Mouse (Mus musculus) forebrain, embryonic 14.5 days (tissue): ENCODE results near the gene Ncapg2. TPM values are rescaled to one million over a fixed set of nuclear protein-coding genes. Genes with fewer than 3 reads are reported as not detected.

Source experiments
- ATAC-seq: fragments of 200-750 bp; cut with Nextera tagmentation; 2 replicates; pipeline ENCODE4 v1.8.0; 2017; ENCODE audit warnings: mild to moderate bottlenecking, moderate library complexity
- DNase-seq: peaks from one replicate; pipeline ENCODE4 v3.0.0-alpha.2; 2015; ENCODE audit warnings: low spot score
- H3K27ac ChIP-seq: fragments of 300-500 bp; sonication (generic); 2 replicates; pipeline ENCODE4 v1.5.1; 2014; ENCODE audit warnings: low read depth, mild to moderate bottlenecking, control low read depth, low read length, moderate library complexity
- H3K27me3 ChIP-seq: fragments of 300-500 bp; sonication (generic); replicated peaks from 2 replicates; pipeline ENCODE4 v1.6.1; 2014; ENCODE audit warnings: low read length, control low read depth, mixed read lengths; ENCODE audit not compliant: control insufficient read depth, insufficient read depth
- H3K36me3 ChIP-seq: fragments of 300-500 bp; sonication (generic); 2 replicates; pipeline ENCODE4 v1.6.1; 2014; ENCODE audit warnings: low read length, control low read depth; ENCODE audit not compliant: control insufficient read depth, insufficient read depth
- H3K4me1 ChIP-seq: fragments of 300-500 bp; sonication (generic); 2 replicates; pipeline ENCODE4 v1.6.1; 2014; ENCODE audit warnings: antibody characterized with exemption, low read length, control low read depth; ENCODE audit not compliant: control insufficient read depth, insufficient read depth
- H3K4me2 ChIP-seq: fragments of 300-500 bp; sonication (generic); 2 replicates; pipeline ENCODE4 v1.6.1; 2014; ENCODE audit warnings: mild to moderate bottlenecking, control low read depth, low read length
- H3K4me3 ChIP-seq: fragments of 300-500 bp; sonication (generic); 2 replicates; pipeline ENCODE4 v1.5.1; 2014; ENCODE audit warnings: low read depth, low read length, control low read depth
- H3K9ac ChIP-seq: fragments of 300-500 bp; sonication (generic); 2 replicates; pipeline ENCODE4 v1.6.1; 2014; ENCODE audit warnings: mild to moderate bottlenecking, low read length, control low read depth, moderate library complexity
- H3K9me3 ChIP-seq: fragments of 300-500 bp; sonication (generic); replicated peaks from 2 replicates; pipeline ENCODE4 v1.6.1; 2016; ENCODE audit warnings: low read length, control low read depth, mixed read lengths; ENCODE audit not compliant: control insufficient read depth
- WGBS: fragments of 180-500 bp; shearing (Covaris S2); extraction: QIAGEN DNeasy Blood & Tissue Kit; methylation state at CpG from one replicate; pipeline ENCODE4 v1.1.7; 2014; 5-methylcytosine and 5-hydroxymethylcytosine counted together
- polyA plus RNA-seq: library from polyadenylated mRNA; unstranded; fragments of >200 nt; fragmentation: Nextera tagmentation; extraction: Ambion mirVana; gene quantifications from 2 replicates; pipeline ENCODE4 v1.2.1, GENCODE M21; 2014

The Ncapg2 gene
- polyA plus RNA-seq, 1 experiment from 2014 or later: 19.7 TPM

- H3K27ac ChIP-seq: no peak overlapping the region
- H3K4me3 ChIP-seq: no peak overlapping the region
- no peaks in the 10 kb centered on the region for H3K27me3 ChIP-seq
- DNase-seq (no peak), ATAC-seq (no peak)
- H3K9ac ChIP-seq: no peak overlapping the region
- no peaks in the 10 kb centered on the region for H3K4me1 ChIP-seq
- H3K9me3 ChIP-seq: no peaks in the 10 kb centered on the region
- no peaks in the 10 kb centered on the region for H3K36me3 ChIP-seq
- no peak overlapping the region for H3K4me2 ChIP-seq
- WGBS: 79% methylated on average over 2 of the region's 2 CpGs
These were observed 10.9 kb upstream of the Ncapg2 start for GRCm38 (mm10) chr12:116394327-116394726.

- H3K4me1 ChIP-seq: no peaks in the 10 kb centered on the region
- H3K4me3 ChIP-seq: no peak overlapping the region
- H3K9ac ChIP-seq: no peak overlapping the region
- no peaks in the 10 kb centered on the region for H3K9me3 ChIP-seq
- H3K4me2 ChIP-seq: no peak overlapping the region
- H3K36me3 ChIP-seq: no peaks in the 10 kb centered on the region
- H3K27ac ChIP-seq: no peak overlapping the region
- WGBS: 84% methylated on average over 2 of the region's 2 CpGs
- ATAC-seq: no peak
- no peak for DNase-seq
- no peaks in the 10 kb centered on the region for H3K27me3 ChIP-seq
These were observed 9.9 kb upstream of the Ncapg2 start for GRCm38 (mm10) chr12:116395312-116395711.

GRCm38 (mm10) chr12:116396072-116396695, 9.0 kb upstream of the Ncapg2 start:
- H3K27me3 ChIP-seq: no peaks in the 10 kb centered on the region
- H3K4me3 ChIP-seq: no peak overlapping the region
- DNase-seq (peak; percentile 8), ATAC-seq (no peak)
- H3K4me1 ChIP-seq: no peaks in the 10 kb centered on the region
- H3K27ac ChIP-seq: no peak overlapping the region
- no peaks in the 10 kb centered on the region for H3K36me3 ChIP-seq
- no peak overlapping the region for H3K4me2 ChIP-seq
- WGBS: 50% methylated on average over 2 of the region's 2 CpGs
- H3K9me3 ChIP-seq: no peaks in the 10 kb centered on the region
- no peak overlapping the region for H3K9ac ChIP-seq

- Histone ChIP-seq H3K27me3 (no peaks in the 10 kb centered on the region), H3K9ac (peak overlapping the region; percentile 54; the same call in 1 of the 2 replicates), H3K36me3 (no peaks in the 10 kb centered on the region; the same call in 1 of the 2 replicates), H3K27ac (0 out of 2 replicates have a peak overlapping the region, but pooled peaks have one; percentile 24), H3K4me3 (0 out of 2 replicates have a peak overlapping the region, but pooled peaks have one; percentile 69), H3K4me2 (peak overlapping the region; percentile 84), H3K4me1 (0 out of 2 replicates have a peak, but pooled peaks cover 2% of the 10 kb centered on the region), H3K9me3 (peaks cover 13% of the 10 kb centered on the region)
- ATAC-seq: no peak
- whole genome bisulfite sequencing: 98% methylated on average over 18 of the region's 18 CpGs
- no peak for DNase-seq
These were observed 1.1 kb upstream of the Ncapg2 start for GRCm38 (mm10) chr12:116404012-116404679.

- no peak overlapping the region for H3K27ac ChIP-seq
- no peaks in the 10 kb centered on the region for H3K27me3 ChIP-seq
- peaks cover 13% of the 10 kb centered on the region for H3K9me3 ChIP-seq
- ATAC-seq (no peak; the same call in 1 of the 2 replicates), DNase-seq (no peak)
- peak overlapping the region; percentile 84 for H3K4me2 ChIP-seq
- H3K4me3 ChIP-seq: peak overlapping the region; percentile 69
- 11% methylated on average over 8 of the region's 8 CpGs for WGBS
- peak overlapping the region; percentile 80 for H3K9ac ChIP-seq
- peaks cover 11% of the 10 kb centered on the region for H3K36me3 ChIP-seq
- H3K4me1 ChIP-seq: 0 out of 2 replicates have a peak, but pooled peaks cover 2% of the 10 kb centered on the region
These were observed 594 bp downstream of the Ncapg2 start for GRCm38 (mm10) chr12:116405836-116406155.

GRCm38 (mm10) chr12:116407883-116408282, 2.7 kb downstream of the Ncapg2 start:
- no peak for DNase-seq
- 97% methylated on average over 5 of the region's 5 CpGs for WGBS
- H3K4me3 ChIP-seq: no peak overlapping the region
- no peak overlapping the region for H3K27ac ChIP-seq
- no peak overlapping the region for H3K4me2 ChIP-seq
- no peak overlapping the region for H3K9ac ChIP-seq
- H3K36me3 ChIP-seq: peaks cover 15% of the 10 kb centered on the region
- H3K4me1 ChIP-seq: 0 out of 2 replicates have a peak, but pooled peaks cover 2% of the 10 kb centered on the region
- no peaks in the 10 kb centered on the region for H3K27me3 ChIP-seq
- H3K9me3 ChIP-seq: peaks cover 2% of the 10 kb centered on the region
- no peak for ATAC-seq

- DNase-seq: no peak
- 92% methylated on average over 4 of the region's 4 CpGs for WGBS
- no peaks in the 10 kb centered on the region for H3K9me3 ChIP-seq
- peaks cover 38% of the 10 kb centered on the region for H3K36me3 ChIP-seq
- H3K27ac ChIP-seq: no peak overlapping the region
- ATAC-seq: no peak
- H3K27me3 ChIP-seq: no peaks in the 10 kb centered on the region
- H3K4me3 ChIP-seq: no peak overlapping the region
- H3K4me1 ChIP-seq: no peaks in the 10 kb centered on the region
- H3K9ac ChIP-seq: no peak overlapping the region
- no peak overlapping the region for H3K4me2 ChIP-seq
These were observed 9.7 kb downstream of the Ncapg2 start for GRCm38 (mm10) chr12:116414941-116415340.

GRCm38 (mm10) chr12:116416514-116416913, 11.3 kb downstream of the Ncapg2 start:
- ATAC-seq: no peak
- WGBS: 90% methylated on average over 1 of the region's 1 CpGs
- Histone ChIP-seq H3K9me3 (no peaks in the 10 kb centered on the region), H3K27ac (no peak overlapping the region), H3K4me1 (no peaks in the 10 kb centered on the region), H3K9ac (no peak overlapping the region), H3K36me3 (peaks cover 41% of the 10 kb centered on the region), H3K4me3 (no peak overlapping the region), H3K27me3 (no peaks in the 10 kb centered on the region), H3K4me2 (no peak overlapping the region)
- no peak for DNase-seq

GRCm38 (mm10) chr12:116421656-116422055, 16.5 kb downstream of the Ncapg2 start:
- Histone ChIP-seq H3K9me3 (no peaks in the 10 kb centered on the region), H3K9ac (no peak overlapping the region), H3K27me3 (no peaks in the 10 kb centered on the region), H3K27ac (no peak overlapping the region), H3K4me2 (no peak overlapping the region), H3K36me3 (peaks cover 52% of the 10 kb centered on the region), H3K4me3 (no peak overlapping the region), H3K4me1 (no peaks in the 10 kb centered on the region)
- WGBS: 95% methylated on average over 2 of the region's 2 CpGs
- ATAC-seq (no peak), DNase-seq (no peak)
